Mouse (Mus musculus) CD4-positive, CD25-positive, alpha-beta regulatory T cell, adult 4 months (primary cell): ENCODE measurements at regions not wholly inside any gene's neighbourhood (a gene's known extent, or its start where the extent isn't known, plus 50 kb on each side); places are given as distances from the start of the nearest gene placed in this dataset.

Experiments
- ATAC-seq: one replicate; pipeline ENCODE4 v1.8.0; 2017

DNA sequence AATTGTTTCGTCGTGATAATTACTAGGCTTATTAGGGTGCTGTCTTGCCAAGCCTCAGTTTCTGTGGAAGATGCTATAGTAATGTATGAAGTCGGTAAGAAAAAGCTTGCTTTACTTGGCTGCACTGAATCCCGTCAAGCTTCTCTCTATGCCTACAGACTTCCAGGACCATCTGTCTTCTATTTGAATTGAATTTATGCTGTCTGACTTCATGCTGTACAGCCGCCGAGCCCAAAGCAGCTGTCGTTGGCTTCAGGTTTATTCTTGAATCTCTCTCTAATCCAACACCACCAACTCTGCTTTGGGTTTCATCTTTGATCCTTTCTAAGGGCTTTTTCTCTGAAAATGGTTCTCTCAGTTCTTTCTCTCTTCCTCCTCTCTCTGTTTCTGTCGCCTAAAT is 227.4 kb upstream of the Cnr1 start:
- ATAC-seq: no peak

DNA sequence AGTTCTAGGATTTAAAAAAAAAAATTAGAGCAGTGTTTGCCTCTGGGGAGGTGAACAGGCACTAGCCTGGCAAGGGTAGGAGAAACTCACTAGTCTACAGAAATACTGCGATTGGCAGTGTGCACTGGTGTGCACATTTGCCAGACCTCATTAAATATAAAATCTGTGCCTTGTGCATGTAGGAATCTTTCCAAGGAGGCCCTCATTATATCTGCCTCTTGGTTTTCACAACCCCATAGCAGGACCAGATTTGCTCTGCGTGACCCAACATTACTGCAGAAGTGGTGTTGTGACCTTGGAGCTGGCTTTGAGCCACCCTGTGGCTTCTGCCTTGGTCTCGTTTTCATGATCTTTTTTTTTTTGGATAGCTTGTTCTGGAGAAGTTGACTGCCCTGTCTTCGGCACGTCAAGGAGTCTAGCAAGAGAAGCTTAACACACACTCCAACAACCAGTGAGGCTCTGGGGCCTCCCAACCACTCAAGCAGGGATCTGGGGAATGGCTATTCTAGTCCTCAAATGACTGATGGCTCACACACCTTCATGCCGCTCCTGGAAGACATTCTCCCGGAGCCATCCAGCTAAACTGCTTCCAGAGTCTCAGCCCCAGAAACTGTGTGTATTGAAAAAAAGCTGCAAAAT is 222.2 kb upstream of the Cnr1 start:
- no peak for ATAC-seq

DNA sequence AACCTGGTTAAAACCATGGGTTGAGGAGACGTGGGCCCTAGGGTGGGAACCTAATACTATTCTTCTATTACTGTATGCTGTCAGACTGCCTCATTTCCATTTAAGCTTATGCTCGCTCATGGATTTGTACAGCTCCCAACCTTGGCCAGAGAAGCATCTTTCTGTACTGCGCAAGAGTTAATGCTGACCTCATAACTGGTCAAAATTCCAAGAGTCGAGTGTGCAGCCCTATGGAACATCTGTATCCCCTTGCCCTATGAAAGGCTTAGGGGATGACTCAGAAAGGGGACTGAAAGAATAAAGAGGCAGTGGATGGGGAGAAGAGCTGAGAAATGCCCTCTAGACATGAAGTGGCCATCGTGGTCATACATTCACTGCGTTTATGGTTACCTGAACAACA is 218.7 kb upstream of the Cnr1 start:
- no peak for ATAC-seq

DNA sequence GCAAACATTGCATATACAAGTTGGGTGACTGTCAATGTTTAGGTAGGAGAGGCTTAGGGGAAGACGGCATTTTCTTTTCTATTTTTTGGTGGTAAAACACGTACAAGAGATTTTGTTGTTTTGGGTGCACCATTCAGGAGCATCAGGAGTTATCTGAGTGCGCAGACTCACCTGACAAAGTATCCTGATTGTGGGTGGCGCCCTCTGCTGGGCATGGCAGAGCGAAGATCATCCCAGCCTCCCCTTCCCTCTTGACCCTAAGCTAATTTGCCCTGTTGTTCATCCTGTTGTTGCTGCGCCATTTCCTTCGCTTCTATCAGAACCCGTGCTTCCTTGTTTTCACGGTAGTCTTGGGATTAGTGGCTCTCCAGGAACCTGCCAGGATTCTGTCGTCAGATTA is 217.6 kb upstream of the Cnr1 start:
- ATAC-seq: no peak

DNA sequence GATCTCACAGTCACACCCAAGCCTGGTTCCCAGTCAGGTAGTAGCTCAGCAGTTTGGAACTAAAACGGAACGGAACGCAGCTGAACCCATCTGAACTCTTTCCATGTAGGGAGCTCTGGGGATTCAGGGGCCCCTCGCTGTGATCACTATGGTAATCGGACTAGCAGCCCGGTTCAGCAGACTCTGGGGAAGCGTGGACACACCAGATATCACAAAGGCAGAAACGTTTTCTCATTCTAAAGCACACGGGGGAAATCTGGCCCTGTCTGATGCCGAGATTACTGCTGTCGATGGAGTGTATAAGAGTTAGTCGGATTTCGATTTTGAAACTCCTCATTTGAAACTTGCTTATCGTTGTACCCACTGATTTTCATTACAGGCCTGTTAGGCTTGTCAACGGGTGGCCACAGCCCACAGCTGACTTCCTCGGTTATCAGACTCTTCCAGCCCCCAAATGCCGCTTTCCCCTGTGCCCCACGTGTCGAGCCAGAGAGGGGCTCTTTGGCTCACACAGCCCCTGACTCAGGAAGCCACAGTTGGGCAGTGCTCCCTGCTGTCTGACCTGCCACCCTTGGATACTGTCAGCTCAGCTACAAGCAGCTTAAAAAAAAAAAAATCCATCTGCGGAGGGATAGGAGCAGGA is 207.8 kb upstream of the Cnr1 start:
- no peak for ATAC-seq

DNA sequence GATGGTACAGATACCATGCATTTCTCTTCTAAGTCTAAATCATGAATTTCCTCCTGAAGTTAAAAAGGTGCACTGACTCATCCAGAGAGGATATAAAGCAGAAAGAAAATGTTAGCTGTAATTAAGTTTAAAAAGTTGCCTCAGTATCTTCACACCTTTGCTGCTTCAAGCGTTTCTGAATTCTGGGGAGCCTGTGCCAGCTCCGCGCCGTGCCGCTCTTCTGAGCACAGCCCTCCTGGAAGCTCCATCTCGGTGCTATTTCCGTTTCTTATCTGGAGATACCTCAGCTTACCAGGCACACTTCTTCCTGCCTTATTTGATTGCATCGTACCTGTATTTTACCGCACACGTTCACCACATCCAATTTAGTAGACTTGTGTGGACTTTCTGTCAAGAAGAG is 203.4 kb upstream of the Cnr1 start:
- no peak for ATAC-seq

DNA sequence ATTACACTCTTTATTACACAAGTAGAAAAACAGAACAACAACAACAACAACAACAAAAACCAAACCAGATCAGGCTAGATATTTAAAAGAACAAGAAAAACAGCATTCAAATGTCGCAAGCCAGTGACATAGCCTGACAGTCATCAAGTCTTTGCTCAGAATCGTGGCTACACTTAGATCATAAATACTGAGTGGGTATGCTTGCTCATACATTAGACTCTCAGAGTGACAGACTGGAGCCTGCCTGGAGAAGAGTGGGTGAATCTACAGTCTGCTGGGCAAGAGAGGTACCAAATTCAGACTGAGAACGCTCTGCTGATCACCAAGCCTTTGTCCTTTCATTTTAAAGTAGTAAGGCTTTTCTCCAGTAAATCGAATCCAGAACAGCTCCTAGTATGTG is 202.4 kb upstream of the Cnr1 start:
- no peak for ATAC-seq

DNA sequence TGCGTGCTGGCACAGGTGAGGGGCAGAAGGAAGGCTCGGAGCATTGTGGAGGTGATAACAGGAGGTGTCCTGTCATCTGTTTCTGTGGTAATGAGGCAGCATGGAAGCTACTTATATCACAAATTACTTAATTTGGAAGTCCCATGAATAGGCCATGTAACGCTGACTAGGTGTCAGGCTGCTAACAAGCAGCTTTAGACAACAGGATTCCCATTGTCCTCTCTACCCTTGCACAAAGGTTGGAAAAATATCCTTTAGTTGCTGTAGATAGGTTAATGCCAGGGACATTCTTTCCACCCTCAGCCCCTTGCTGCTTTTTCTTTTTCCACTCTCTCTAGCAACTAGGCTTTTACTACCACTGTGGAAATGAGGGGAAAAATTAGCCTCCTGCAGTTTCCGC is 192.6 kb upstream of the Cnr1 start:
- ATAC-seq: no peak

DNA sequence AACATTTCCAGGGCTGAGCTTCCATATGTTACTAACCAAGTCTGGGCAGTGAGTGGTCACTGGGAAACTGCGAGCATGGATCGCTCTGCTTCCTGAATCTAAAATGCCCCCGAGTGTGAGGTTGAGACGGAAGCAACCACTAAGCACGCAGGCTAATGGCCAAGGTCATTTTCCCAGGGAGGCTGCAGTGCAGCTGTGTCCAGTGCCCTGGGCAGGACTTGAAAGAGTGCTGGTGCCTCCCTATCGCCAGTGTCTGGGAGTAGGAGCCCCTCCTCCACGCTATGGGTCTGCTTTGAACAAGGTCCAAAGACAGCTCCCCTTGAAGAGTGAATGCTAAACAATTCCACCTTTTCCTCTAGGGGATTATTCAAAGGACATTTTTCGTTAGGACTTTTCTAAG is 189.5 kb upstream of the Cnr1 start:
- no peak for ATAC-seq

DNA sequence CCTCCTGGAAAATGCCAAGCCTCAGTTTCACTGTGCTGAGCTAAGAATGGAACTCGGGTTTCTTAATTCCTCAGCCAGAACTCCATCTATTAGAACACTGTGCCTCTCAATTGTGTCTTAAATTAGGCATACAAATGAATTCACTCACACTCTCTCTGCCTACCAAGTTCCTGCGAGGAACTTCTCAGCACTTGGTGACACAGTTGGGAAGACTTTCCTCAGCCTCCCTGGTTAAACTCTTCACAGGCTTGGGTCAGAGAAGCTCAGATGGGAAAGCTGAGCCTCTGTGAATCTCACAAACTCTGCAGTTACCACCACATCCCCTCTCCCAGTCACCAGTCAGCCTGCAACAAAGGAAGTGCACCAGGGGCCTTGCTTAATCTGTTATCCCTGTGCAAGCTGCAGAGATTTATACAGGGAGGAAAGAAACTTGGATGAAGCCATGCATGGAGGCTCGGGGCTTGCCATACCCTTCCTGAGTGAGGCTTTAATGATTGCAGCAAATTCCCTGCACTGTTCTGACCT is 188.9 kb upstream of the Cnr1 start:
- ATAC-seq: no peak

DNA sequence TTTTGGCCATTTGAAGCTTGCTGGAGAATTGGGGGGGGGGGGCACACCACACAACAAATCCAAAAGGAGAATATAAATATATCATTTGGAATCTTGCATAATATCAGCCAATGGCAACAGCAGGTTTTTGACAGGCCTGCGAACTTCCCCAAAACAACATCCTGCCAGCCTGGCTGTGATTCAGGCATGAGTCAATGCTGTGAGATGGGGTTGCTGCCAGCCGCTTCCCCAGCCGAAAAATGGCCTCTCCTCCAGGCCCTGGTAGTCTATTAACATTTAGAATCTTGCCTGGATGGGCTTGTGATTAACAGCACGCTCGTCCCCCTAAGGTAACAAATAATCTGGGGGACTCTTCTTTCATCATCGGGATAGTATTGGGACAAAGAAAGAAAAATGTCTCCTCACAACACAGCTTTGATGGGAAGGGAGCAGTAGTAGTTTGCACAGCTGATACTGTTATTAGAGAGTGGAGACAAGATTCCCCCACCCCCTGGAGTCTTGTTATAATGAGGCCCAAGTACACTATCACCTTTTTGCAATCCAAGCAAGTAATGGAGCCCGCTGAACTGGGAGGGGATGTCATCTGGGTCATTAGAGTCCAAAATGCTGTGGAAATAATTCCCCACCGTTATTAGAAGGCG is 188.2 kb upstream of the Cnr1 start:
- ATAC-seq: no peak

DNA sequence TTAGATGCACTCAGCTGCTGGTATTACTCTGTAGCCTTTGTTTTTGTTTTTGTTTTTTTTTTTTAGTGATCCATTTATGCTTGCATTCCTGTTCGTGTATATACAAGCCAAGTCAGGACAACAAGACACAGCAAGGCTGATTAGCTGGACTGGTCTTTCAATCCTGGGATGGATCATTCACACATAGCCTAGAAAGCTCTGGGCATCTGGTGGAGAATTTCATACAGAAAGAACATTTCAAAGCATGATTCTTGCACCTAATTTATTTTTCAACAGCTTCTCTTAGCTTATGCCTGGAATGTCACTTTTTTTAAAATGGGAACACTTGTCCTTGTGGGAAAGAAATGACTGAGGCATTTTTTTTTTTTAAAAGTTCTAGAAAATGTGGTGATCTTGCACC is 187.1 kb upstream of the Cnr1 start:
- no peak for ATAC-seq

DNA sequence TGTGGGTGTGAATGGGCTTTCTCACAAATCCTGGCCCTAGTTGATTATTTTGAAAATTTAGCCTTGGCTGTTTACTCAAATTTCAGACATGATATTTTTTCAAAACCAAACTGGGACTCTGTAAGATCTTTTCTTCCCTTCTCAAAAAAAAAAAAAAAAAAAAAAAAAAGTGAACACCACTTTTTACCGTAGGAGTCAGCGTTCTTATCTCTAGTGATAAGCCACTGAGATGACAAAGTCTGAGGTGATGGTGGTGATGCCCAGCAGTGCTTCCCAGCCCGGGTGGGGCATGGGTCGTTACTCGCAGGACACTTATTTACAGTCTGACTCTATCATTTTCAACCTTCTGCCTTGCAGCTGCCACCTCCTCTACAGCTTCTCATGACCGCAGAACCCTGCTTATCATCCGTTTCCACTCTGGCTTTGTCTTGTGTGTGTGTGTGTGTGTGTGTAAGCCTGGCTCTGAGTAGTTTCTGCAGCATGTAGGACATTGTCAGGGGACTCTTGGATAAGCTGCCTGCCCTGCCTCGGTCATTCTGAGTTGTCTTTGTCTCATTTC is 186.5 kb upstream of the Cnr1 start:
- ATAC-seq: no peak

DNA sequence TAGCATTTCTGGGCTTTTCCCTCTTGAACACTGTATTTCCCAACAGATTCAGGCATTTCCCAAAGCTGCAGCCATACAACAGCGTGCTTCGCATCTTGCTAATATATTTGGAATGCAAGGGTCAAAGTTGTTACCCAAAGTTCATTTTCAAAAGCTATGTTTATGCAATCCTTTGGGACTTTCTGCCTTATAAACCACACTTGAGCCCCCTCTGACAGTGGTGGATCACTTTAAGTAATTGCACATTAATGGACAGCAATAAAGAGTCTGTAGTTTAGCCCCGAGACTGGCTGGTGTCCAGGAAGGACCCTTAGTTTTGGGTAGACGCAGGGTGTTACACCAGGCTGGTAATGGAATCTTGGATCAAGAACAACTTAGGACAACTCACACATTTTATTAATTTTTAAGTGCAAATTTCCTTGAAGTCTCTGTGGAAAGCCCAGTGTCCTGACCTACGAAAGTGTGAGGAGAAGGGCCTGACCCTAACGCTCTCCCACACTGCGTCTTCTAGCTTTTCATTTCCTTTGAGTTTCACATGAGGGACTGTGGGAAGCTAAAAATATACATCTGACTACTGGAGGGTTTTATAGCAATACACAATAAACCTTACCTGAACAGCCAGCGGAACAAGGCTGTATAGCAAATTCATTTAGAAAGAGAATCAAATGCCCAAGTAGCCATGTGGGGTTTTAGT is 185.0 kb upstream of the Cnr1 start:
- no peak for ATAC-seq

DNA sequence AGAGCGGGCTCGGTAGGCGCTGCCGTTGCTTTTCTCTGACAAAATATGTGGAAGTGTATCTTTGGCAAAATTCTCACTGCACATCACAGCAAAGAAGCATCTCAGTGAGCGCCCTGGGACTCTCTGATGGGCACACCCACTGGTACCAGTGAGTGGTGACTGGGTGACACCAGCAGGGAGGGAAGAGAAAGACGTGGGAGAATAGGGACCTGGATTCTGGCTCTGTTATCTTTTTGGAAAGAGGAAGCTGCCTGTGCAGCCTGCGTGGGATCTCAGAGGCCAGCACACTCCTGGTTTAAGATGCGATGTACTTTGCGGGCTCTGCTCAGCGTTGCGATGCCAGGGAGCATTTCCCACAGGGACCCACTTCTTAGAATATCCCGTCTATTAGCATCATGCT is 183.4 kb upstream of the Cnr1 start:
- no peak for ATAC-seq

DNA sequence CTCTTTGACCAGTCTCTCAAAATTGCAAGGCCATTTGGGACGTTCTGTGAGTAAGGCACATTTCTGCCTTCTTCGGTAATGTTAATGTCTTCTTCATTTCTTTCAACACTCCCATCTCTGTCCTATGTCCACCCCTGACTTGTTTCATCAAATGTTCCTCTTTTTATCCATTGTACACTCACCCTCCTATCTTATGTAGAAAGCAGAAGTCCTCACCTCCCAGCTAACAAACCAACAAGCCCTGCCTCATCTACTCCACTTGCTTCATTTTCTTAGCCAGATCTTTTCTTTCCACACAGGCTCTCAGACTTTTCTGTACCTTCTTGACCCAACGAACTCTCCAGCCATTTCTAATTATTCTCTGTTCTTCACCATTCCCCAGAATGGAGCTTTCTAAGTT is 179.2 kb upstream of the Cnr1 start:
- ATAC-seq: no peak

DNA sequence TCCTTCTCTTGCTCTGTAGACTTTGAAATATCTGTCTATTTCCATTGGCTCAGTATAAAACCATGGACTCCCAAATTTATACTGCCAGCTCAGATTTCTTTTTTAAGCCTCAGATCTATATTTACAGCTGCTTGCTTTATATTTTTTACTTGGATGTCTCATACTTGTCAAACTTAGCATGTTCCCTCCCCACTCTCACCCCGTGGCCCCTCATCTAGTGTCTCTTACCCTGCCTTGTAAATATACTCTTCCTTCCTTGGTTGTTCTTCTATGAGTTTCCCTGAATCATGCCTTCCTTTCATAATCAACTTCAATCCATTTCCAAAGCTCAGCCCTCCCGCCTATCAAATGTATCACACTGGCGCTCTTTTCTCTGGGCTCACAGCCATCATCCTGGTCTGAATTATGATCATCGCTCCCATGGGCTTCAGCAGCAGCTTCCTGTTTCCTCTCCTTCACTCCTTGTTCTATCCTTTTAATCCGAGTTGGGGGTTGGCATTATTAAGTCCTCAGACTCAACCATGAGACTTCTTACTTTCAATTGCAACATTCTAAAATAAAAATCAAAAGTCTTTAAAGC is 177.0 kb upstream of the Cnr1 start:
- ATAC-seq: no peak

DNA sequence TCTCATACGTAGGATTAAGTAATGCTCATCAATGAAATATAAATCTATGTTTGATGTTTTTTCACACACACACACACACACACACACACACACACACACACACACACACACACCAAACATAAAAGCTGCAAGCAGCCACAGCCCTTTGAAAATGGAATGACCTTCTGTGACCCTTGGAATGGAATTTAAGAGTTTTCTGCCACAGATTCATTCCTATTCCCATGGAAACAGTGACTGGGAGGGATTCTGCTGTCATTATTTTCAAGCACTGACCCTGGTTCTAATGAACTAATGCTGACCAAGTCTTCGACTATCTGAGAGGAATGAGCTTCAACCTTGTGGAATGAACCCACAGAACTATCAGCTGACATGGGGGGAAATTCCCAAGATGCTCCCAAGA is 156.7 kb upstream of the Cnr1 start:
- no peak for ATAC-seq

DNA sequence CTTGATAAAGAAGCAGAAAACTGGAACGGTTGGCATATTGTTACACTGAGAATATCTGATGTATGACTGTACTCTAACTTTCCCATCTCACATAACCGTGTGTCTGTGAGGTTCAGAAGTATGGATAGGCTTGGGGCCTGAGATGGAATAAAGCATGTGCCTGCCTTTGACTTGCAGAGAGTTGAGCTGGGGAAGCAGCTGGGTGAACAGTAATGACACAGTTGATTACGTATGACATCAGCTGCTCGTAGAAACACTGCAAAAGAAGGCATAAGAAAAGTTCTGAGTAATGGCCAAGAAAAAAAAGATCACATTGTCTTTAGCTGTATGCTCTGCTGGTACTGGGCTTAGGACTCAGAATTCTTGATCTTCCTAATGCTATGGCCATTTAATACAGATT is 138.4 kb upstream of the Cnr1 start:
- ATAC-seq: no peak

DNA sequence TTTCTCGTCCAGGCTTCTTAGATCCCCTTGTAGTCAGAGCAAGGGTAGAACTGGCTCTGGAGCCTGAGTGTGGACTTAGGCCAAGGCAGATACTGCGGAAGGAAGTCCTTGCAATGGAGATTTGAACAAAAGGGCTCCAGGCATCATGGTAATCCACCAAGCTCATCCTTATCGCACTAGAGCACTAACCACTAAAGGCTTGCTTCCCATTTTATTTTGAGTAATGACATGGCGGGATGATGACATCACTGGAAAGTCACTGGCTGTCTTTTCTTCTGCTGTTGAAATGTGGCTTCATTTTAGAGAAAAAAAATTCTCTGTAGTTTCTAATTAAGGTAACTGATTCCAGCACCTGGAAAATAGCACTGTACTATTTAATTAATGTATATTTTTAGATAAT is 137.4 kb upstream of the Cnr1 start:
- no peak for ATAC-seq

DNA sequence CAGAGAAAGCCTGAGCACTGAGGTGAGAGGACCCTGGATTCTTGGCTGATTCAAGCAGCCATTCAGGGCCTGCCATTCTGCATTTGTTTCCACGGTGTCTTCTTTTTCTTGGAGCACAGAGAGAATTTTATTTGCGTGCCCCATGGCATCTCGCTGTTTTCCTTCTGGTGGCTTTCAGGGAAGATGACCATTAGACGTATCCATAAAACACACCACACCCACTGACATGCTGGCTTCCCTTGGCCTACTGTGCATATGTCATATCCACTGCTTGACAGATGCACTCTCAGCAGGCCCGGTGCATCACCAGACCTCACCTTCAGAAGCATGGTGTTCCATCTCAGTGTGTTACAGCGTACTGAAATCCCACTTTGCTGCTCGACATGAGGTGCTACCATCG is 131.0 kb upstream of the Cnr1 start:
- no peak for ATAC-seq

DNA sequence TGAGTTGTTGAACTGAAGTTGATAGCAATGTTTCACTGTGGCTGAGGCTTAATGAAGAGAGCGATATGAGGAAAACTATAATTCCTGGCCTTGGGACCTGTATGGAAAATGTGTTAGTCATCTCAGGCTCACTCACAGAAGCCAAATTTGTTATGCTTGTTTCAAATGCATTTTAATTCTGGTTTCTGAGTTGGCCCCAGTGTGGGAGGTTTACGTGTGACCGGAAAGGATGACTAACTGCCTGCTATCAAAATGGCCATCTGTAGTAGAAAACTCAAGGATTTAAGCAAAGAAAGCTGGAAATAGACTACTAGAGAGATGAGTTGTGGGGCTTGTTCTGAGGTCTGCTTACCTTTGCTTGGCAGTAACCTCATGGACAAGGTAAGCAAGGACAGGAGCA is 128.9 kb upstream of the Cnr1 start:
- no peak for ATAC-seq

DNA sequence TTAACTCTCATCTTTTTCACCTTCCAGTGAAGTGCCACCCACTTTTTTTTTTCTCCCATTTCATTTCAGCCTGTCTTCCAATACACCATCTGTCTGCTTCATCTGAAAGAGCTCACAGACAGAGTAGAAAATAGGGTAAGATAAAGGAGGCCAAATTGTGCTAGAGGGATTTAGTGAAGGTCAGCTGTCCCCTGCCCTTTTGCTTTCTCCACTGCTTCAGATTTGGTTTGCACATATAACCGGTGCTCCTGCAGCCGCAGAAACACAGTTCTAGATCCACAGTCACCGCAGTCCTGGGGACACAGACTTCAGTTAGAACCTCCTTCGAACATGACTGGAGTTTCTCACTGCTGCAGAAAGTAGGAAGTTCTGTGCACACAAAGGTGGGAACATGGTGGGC is 126.4 kb upstream of the Cnr1 start:
- no peak for ATAC-seq
